Mouse (Mus musculus): ENCODE results near the gene Flt4. TPM values are rescaled to one million over a fixed set of nuclear protein-coding genes. Genes with fewer than 3 reads are reported as not detected.

The Flt4 gene
- polyA plus RNA-seq, 1 experiment from 2014 or later, result 1.8 TPM

GRCm38 (mm10) chr11:49652401-49653078 is 43.5 kb downstream of the Flt4 start:
- ATAC-seq (peak; percentile 76), DNase-seq (ENCODE audit: low spot score) (peak; percentile 89)
- Histone ChIP-seq H3K9me3 (replicated peaks; ENCODE audit: control insufficient read depth, low read length) (no peaks in the 10 kb centered on the region), H3K4me2 (ENCODE audit: low read length) (peak overlapping the region; percentile 24; the same call in 1 of the 2 replicates), H3K27ac (ENCODE audit: low read depth, low read length) (no peak overlapping the region), H3K4me3 (ENCODE audit: low read depth, low read length) (no peak overlapping the region), H3K27me3 (replicated peaks; ENCODE audit: control insufficient read depth, insufficient read depth, low read length) (no peaks in the 10 kb centered on the region), H3K36me3 (ENCODE audit: control insufficient read depth, insufficient read depth, low read length) (no peaks in the 10 kb centered on the region), H3K9ac (ENCODE audit: low read length) (no peak overlapping the region), H3K4me1 (ENCODE audit: control insufficient read depth, insufficient read depth, low read length) (0 out of 2 replicates have a peak, but pooled peaks cover 2% of the 10 kb centered on the region)
- 22% methylated on average over 19 of the region's 19 CpGs for WGBS

GRCm38 (mm10) chr11:49653079-49653408 is 44.0 kb downstream of the Flt4 start:
- ATAC-seq (peak; percentile 27), DNase-seq (ENCODE audit: low spot score) (no peak)
- Histone ChIP-seq H3K27ac (ENCODE audit: low read depth, low read length) (no peak overlapping the region), H3K4me1 (ENCODE audit: control insufficient read depth, insufficient read depth, low read length) (0 out of 2 replicates have a peak, but pooled peaks cover 2% of the 10 kb centered on the region), H3K9me3 (replicated peaks; ENCODE audit: control insufficient read depth, low read length) (no peaks in the 10 kb centered on the region), H3K9ac (ENCODE audit: low read length) (no peak overlapping the region), H3K27me3 (replicated peaks; ENCODE audit: control insufficient read depth, insufficient read depth, low read length) (no peaks in the 10 kb centered on the region), H3K4me2 (ENCODE audit: low read length) (peak overlapping the region; percentile 24; the same call in 1 of the 2 replicates), H3K4me3 (ENCODE audit: low read depth, low read length) (no peak overlapping the region), H3K36me3 (ENCODE audit: control insufficient read depth, insufficient read depth, low read length) (no peaks in the 10 kb centered on the region)
- 42% methylated on average over 11 of the region's 11 CpGs for WGBS

DNA sequence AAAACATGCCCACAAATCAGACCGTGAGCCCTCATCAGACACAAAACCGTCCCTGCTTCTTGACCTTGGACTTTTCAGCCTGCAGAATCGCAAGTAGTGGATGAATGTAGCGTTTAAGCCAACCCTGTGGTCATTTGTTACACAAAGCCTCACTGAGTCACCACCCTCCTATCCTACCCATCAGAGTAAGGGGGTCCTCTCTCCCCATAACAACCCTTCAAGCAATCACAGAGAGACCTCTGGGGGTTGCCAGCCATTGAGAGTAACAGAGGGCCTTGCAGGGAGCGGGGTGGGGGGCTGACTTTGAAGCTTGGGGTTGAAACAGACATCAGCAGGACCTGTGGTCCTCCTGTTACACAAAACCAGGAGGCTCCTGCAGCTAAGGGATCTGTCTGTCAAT is 45.6 kb downstream of the Flt4 start:
- no peak for DNase-seq (ENCODE audit: low spot score)

GRCm38 (mm10) chr11:49655501-49655900 is 46.4 kb downstream of the Flt4 start:
- Histone ChIP-seq H3K9me3 (replicated peaks; ENCODE audit: control insufficient read depth, low read length) (no peaks in the 10 kb centered on the region), H3K9ac (ENCODE audit: low read length) (no peak overlapping the region), H3K4me2 (ENCODE audit: low read length) (no peak overlapping the region), H3K4me3 (ENCODE audit: low read depth, low read length) (no peak overlapping the region), H3K27ac (ENCODE audit: low read depth, low read length) (no peak overlapping the region), H3K36me3 (ENCODE audit: control insufficient read depth, insufficient read depth, low read length) (no peaks in the 10 kb centered on the region), H3K4me1 (ENCODE audit: control insufficient read depth, insufficient read depth, low read length) (0 out of 2 replicates have a peak, but pooled peaks cover 2% of the 10 kb centered on the region), H3K27me3 (replicated peaks; ENCODE audit: control insufficient read depth, insufficient read depth, low read length) (no peaks in the 10 kb centered on the region)
- DNase-seq (ENCODE audit: low spot score) (no peak), ATAC-seq (no peak)

More for the DNA sequence above, 45.6 kb downstream of the Flt4 start:
- H3K9me3 ChIP-seq (replicated peaks; ENCODE audit: control insufficient read depth, low read length), result no peaks in the 10 kb centered on the region
- H3K27me3 ChIP-seq (replicated peaks; ENCODE audit: control insufficient read depth, insufficient read depth, low read length), result no peaks in the 10 kb centered on the region
- H3K36me3 ChIP-seq (ENCODE audit: control insufficient read depth, insufficient read depth, low read length), result no peaks in the 10 kb centered on the region
- WGBS, result 87% methylated on average over 5 of the region's 5 CpGs
- H3K9ac ChIP-seq (ENCODE audit: low read length), result no peak overlapping the region
- no peak overlapping the region for H3K4me2 ChIP-seq (ENCODE audit: low read length)
- ATAC-seq, result no peak
- 0 out of 2 replicates have a peak, but pooled peaks cover 2% of the 10 kb centered on the region for H3K4me1 ChIP-seq (ENCODE audit: control insufficient read depth, insufficient read depth, low read length)
- no peak overlapping the region for H3K27ac ChIP-seq (ENCODE audit: low read depth, low read length)
- no peak overlapping the region for H3K4me3 ChIP-seq (ENCODE audit: low read depth, low read length)

DNA sequence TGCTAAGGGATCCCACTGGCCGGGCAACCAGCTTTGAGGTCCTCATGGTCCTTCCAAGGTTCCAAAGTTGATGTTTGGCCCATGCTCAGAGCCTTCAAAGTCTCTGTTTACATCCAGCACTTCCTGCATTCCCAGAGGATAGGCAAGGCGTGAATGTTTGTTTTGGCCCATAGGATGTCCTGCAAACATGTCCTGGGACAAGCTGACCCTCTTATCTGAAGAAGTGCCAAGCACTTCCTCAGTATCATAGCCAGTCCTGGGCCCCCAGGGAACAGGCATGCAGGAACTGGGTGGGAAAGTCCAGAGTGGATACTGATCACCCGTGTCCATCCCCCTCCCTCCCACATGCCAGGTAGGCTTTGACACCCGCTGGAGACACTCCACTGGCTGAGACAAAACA is 49.0 kb downstream of the Flt4 start:
- Histone ChIP-seq H3K36me3 (ENCODE audit: control insufficient read depth, insufficient read depth, low read length) (no peaks in the 10 kb centered on the region), H3K9me3 (replicated peaks; ENCODE audit: control insufficient read depth, low read length) (no peaks in the 10 kb centered on the region), H3K4me1 (ENCODE audit: control insufficient read depth, insufficient read depth, low read length) (0 out of 2 replicates have a peak, but pooled peaks cover under 1% of the 10 kb centered on the region), H3K4me2 (ENCODE audit: low read length) (no peak overlapping the region), H3K4me3 (ENCODE audit: low read depth, low read length) (no peak overlapping the region), H3K27ac (ENCODE audit: low read depth, low read length) (no peak overlapping the region), H3K27me3 (replicated peaks; ENCODE audit: control insufficient read depth, insufficient read depth, low read length) (no peaks in the 10 kb centered on the region), H3K9ac (ENCODE audit: low read length) (no peak overlapping the region)
- DNase-seq (ENCODE audit: low spot score) (no peak), ATAC-seq (no peak)
- 88% methylated on average over 4 of the region's 4 CpGs for WGBS

DNA sequence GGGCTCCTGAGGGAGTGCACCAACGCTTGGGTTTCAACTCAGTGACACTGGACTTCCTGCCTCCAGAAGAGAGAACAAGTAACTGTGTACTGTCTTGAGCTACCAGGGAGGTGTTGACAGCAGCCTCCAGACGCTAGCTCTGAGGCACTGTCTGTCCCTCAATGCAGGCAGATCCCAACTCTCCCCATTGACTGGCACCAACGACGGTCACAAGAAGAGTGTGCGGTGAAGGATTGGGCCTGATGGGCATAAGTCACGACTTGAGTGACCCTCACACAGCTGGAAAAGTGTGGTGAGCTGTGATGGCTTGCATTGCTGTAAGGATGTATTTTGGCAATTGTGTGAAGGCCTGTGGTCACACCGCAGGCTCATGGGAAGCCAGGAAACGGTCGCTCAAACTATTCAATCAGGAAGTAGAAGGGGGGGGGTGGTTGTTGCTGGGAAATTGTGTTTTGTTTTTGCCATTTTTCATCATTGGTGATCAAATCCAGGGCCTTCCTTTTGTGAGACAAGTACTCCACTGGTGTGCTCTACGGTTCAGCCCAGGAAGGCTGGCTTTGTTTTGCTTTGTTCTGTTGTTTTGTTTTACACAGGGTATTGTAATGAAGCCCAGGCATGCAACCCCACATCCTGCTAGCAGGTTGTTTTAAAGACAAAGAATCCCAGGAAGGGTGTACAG is 49.9 kb downstream of the Flt4 start:
- 74% methylated on average over 10 of the region's 10 CpGs for WGBS
- no peak for ATAC-seq

DNA sequence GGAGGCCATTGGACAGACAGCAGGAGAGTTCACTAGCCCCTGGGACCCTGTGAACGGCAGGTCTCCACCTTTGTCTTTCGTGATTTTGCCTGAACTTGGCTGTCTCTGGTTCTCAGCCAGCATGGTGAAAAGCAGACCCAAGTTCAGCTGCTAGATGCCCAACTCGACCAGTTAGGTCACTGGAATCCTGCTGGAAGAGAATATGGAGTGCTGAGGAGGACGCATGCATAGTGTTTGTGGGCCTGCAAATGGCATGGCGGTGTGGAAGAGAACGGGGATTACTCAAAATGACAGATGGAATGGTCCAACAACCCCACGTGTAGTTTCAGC is 50.4 kb downstream of the Flt4 start:
- Histone ChIP-seq H3K27me3 (replicated peaks; ENCODE audit: control insufficient read depth, insufficient read depth, low read length) (no peaks in the 10 kb centered on the region), H3K9ac (ENCODE audit: low read length) (no peak overlapping the region), H3K4me1 (ENCODE audit: control insufficient read depth, insufficient read depth, low read length) (no peaks in the 10 kb centered on the region), H3K9me3 (replicated peaks; ENCODE audit: control insufficient read depth, low read length) (no peaks in the 10 kb centered on the region), H3K4me3 (ENCODE audit: low read depth, low read length) (no peak overlapping the region), H3K4me2 (ENCODE audit: low read length) (no peak overlapping the region), H3K27ac (ENCODE audit: low read depth, low read length) (no peak overlapping the region), H3K36me3 (ENCODE audit: control insufficient read depth, insufficient read depth, low read length) (no peaks in the 10 kb centered on the region)
- 71% methylated on average over 7 of the region's 7 CpGs for WGBS
- no peak for DNase-seq (ENCODE audit: low spot score)
- ATAC-seq, result no peak

More for the DNA sequence above, 49.9 kb downstream of the Flt4 start:
- Histone ChIP-seq H3K9me3 (replicated peaks; ENCODE audit: control insufficient read depth, low read length) (no peaks in the 10 kb centered on the region), H3K36me3 (ENCODE audit: control insufficient read depth, insufficient read depth, low read length) (no peaks in the 10 kb centered on the region), H3K9ac (ENCODE audit: low read length) (no peak overlapping the region), H3K4me3 (ENCODE audit: low read depth, low read length) (no peak overlapping the region), H3K27me3 (replicated peaks; ENCODE audit: control insufficient read depth, insufficient read depth, low read length) (no peaks in the 10 kb centered on the region), H3K4me1 (ENCODE audit: control insufficient read depth, insufficient read depth, low read length) (no peaks in the 10 kb centered on the region), H3K27ac (ENCODE audit: low read depth, low read length) (no peak overlapping the region), H3K4me2 (ENCODE audit: low read length) (no peak overlapping the region)
- no peak for DNase-seq (ENCODE audit: low spot score)

DNA sequence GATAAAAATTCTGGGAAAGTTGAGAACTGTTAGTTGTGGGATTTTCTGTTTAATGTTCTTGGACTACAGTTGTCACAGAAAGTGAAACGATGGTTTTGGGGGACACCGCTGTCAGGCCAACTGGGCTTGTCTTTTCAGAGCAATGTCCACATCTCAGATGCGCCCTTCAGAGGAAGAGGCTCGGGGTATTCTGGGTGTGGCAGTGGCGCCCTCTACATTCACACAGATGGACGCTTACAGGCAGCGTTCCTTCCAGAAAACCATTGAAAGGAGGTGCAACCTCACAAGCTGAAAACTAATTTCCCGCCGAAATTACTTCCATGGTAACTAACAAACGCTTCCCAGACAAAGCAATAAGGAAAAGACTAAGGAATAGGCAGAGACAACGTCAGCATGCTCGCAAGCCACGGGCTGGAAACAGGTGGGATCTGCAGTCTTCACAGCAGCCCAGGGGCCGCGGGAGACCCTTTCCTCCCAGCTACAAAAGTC is 53.3 kb downstream of the Flt4 start:
- no peak overlapping the region for H3K4me2 ChIP-seq (ENCODE audit: low read length)
- WGBS, result 60% methylated on average over 15 of the region's 15 CpGs
- DNase-seq (ENCODE audit: low spot score) (no peak), ATAC-seq (no peak)
- H3K27ac ChIP-seq (ENCODE audit: low read depth, low read length), result no peak overlapping the region
- H3K4me3 ChIP-seq (ENCODE audit: low read depth, low read length), result no peak overlapping the region
- no peaks in the 10 kb centered on the region for H3K4me1 ChIP-seq (ENCODE audit: control insufficient read depth, insufficient read depth, low read length)
- no peaks in the 10 kb centered on the region for H3K9me3 ChIP-seq (replicated peaks; ENCODE audit: control insufficient read depth, low read length)
- no peak overlapping the region for H3K9ac ChIP-seq (ENCODE audit: low read length)
- H3K36me3 ChIP-seq (ENCODE audit: control insufficient read depth, insufficient read depth, low read length), result no peaks in the 10 kb centered on the region
- no peaks in the 10 kb centered on the region for H3K27me3 ChIP-seq (replicated peaks; ENCODE audit: control insufficient read depth, insufficient read depth, low read length)

GRCm38 (mm10) chr11:49663310-49663709 is 54.2 kb downstream of the Flt4 start, which contains the start of gene Scgb3a1:
TSS of gene Scgb3a1 (plus strand) at chr11:49663610.
- peaks cover under 1% of the 10 kb centered on the region; the same call in 1 of the 2 replicates for H3K36me3 ChIP-seq (ENCODE audit: control insufficient read depth, insufficient read depth, low read length)
- DNase-seq (ENCODE audit: low spot score) (no peak), ATAC-seq (peak; percentile 8; the same call in 1 of the 2 replicates)
- H3K4me3 ChIP-seq (ENCODE audit: low read depth, low read length), result no peak within 1 kb of the TSS
- no peak within 1 kb of the TSS for H3K9ac ChIP-seq (ENCODE audit: low read length)
- H3K4me1 ChIP-seq (ENCODE audit: control insufficient read depth, insufficient read depth, low read length), result no peaks in the 10 kb centered on the region
- WGBS, result 85% methylated on average over 5 of the region's 5 CpGs
- H3K4me2 ChIP-seq (ENCODE audit: low read length), result no peak within 1 kb of the TSS
- H3K27ac ChIP-seq (ENCODE audit: low read depth, low read length), result no peak within 1 kb of the TSS
- H3K9me3 ChIP-seq (replicated peaks; ENCODE audit: control insufficient read depth, low read length), result no peaks in the 10 kb centered on the region
- H3K27me3 ChIP-seq (replicated peaks; ENCODE audit: control insufficient read depth, insufficient read depth, low read length), result no peaks in the 10 kb centered on the region

Measured in forebrain, embryonic 14.5 days (tissue).